Mouse (Mus musculus): ENCODE data around the gene Tmem87a. TPM values are rescaled to one million over a fixed set of nuclear protein-coding genes. Genes with fewer than 3 reads are reported as not detected.

Gene Tmem87a
- polyA plus RNA-seq (2012; rRNA removed), result 23.2 and 24.1 TPM in 2 replicates

- peak; percentile 94 to 99 for DNase-seq (ENCODE audit: extremely low spot score in 1 of 2, low spot score in 1 of 2)
Measured at GRCm38 (mm10) chr2:120403986-120404822, at the start of gene Tmem87a. TSS of gene Tmem87a (minus strand) at chr2:120404113.

- peak in 1 of 2 experiments; percentile 13 for DNase-seq (ENCODE audit: extremely low spot score in 1 of 2, low spot score in 1 of 2)
Measured at GRCm38 (mm10) chr2:120452600-120452999, 48.7 kb upstream of the Tmem87a start.

GRCm38 (mm10) chr2:120450724-120451123, 46.8 kb upstream of the Tmem87a start:
- no peak for DNase-seq (ENCODE audit: extremely low spot score in 1 of 2, low spot score in 1 of 2)

GRCm38 (mm10) chr2:120447306-120447705, 43.4 kb upstream of the Tmem87a start:
- no peak for DNase-seq (ENCODE audit: extremely low spot score in 1 of 2, low spot score in 1 of 2)

DNA sequence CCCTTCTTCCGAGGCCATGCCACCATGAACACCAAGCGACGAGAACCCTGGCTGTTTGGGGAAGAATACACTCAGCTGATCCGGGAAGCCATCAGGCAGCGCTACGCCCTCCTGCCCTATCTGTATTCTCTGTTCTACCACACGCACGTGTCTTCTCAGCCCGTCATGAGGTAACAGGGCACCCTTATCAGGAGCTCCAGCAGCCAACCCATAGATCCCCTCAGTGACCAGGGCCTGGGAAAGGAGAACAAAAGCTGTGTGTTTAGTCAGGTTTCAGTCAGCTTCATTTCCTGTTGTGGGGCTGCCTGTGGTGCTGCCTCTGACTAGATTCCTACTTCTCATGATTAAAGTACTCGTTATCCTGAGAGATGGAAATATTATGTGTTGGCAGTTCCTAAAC, 42.5 kb upstream of the Tmem87a start:
- DNase-seq (ENCODE audit: extremely low spot score in 1 of 2, low spot score in 1 of 2), result no peak

DNA sequence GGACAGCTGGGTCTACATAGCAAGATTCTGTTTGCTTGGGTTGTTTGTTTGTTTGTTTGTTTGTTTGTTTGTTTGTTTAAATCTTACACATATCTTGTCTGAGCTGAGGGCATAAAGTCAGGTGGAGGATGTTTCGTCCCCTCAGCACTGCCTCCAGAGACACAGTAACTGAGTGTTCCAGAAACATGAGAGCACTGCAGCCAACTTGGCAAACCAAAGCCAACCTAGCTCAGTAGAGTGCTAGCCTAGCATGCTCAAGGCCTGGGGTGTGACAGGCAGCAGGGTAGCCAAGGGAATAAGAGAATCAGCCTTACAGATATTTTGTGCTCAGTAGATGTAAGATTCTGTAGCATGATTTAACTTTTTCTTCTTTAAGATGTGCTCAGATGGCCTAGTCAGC, 40.6 kb upstream of the Tmem87a start:
- no peak for DNase-seq (ENCODE audit: extremely low spot score in 1 of 2, low spot score in 1 of 2)

DNA sequence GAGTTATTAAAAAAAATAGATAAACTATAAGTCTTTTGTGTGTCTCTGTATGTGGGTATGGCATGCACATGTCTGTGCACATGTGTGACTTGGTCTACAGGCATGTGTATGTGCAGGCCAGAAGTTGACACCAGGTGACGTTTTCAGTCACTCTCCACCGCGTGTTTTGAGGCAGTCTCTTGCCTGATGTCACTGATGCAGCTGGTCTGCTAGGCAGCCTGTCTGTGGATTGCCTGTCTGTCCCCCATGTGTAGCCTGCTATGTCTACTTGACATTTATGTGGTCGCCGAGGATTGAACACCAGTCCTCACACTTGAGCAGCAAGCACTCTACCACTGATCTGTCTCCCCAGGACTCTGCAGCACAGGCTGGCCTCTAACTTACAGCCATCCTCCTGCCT, 20.5 kb upstream of the Tmem87a start:
- DNase-seq (ENCODE audit: extremely low spot score in 1 of 2, low spot score in 1 of 2), result no peak

DNA sequence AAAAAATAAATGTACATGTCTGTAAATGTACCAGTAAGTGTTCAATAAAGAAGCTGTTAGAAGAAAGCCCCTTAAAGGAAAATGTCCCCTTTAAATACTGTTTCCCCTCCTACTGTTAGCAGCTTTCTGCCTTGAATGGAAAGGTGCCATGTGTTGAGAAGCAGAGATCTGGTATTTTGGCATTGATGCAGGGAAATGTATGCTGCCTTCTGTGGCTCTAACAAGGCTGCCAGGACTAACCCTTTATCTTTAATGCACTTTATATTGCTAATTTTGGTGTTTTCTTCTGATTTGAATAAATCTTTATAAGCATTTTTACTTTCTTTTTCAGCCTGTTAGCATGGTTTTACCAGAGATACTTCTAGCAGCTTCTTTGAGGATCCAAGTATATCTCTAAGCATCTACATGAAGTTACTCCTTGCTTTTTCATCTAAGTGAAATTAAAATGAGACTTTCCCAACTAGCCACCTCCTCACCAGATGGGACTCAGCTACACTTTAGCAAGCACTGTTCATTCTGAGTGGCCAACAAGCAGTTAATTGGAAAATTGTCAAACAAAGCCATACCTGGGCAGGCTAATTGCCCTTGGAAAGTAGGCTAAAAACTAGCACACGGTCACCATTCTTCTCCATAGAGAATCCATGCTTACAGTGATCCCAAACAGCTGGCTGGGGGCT, 11.0 kb upstream of the Tmem87a start:
- DNase-seq (ENCODE audit: extremely low spot score in 1 of 2, low spot score in 1 of 2), result peak; percentile 23 to 59

DNA sequence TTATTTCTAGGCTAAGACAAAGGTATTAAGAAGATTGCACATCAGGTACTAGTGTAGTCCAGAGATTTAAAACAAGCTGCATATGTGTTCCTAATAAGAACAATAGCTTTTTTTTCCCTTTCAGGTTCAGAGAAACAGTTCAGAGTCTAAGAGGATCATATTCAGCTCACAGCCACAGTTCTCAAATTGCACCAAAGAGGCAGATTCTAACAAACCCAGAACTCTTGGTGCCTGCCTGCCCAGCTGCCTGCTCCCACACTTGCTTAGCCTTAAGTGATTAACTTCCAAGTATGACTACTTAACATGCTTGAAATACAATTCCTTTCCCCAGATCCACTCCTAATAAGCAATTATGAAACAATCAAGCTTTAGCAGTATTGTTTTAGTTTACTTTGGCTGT, 10.2 kb upstream of the Tmem87a start:
- no peak for DNase-seq (ENCODE audit: extremely low spot score in 1 of 2, low spot score in 1 of 2)

- DNase-seq (ENCODE audit: extremely low spot score in 1 of 2, low spot score in 1 of 2), result no peak
Measured at GRCm38 (mm10) chr2:120411096-120411628, 7.2 kb upstream of the Tmem87a start.

GRCm38 (mm10) chr2:120404823-120405765, 1.2 kb upstream of the Tmem87a start:
- no peak for DNase-seq (ENCODE audit: extremely low spot score in 1 of 2, low spot score in 1 of 2)

DNA sequence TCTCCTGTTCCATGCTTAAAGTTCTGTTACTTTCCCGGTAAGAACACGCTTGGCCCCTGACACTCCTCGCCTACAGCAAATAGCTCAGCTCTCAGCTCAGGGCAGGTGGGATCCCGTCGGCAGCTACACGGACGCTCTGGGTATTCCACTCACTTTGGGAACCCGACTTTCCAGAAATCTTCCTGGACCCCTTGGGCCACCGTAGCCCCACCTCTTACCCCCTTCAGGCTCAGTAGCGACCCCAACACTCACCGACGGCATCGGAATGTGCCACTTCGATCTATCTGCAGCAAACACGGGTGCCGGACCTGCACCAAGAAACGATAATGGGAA, 294 bp downstream of the Tmem87a start, which contains the start of gene Ganc:
Gene Ganc (plus strand): TSS at position 244 of the 333 bp plus-strand sequence.
- DNase-seq (ENCODE audit: extremely low spot score in 1 of 2, low spot score in 1 of 2), result no peak

- no peak for DNase-seq (ENCODE audit: extremely low spot score in 1 of 2, low spot score in 1 of 2)
Measured at GRCm38 (mm10) chr2:120402813-120403212, 1.1 kb downstream of the Tmem87a start.

DNA sequence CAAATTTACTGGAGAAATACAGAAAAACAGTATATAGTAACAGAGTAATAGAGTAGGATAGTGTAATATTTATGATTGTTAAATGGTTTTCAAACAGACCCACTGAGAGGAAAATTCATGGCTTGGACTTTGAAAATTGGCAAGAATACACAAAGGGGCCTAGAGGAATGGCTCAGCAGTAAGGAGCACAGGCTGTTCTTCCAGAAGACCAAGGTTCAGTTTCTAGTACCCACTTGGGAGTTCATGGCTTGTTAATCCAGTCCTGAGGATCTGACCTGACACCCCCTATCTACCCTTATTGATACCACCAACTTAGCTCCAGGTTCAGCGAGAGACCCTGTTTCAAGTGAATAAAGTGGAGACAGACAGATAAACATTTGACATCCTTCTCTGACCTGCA, 6.0 kb downstream of the Tmem87a start:
- no peak for DNase-seq (ENCODE audit: extremely low spot score in 1 of 2, low spot score in 1 of 2)

GRCm38 (mm10) chr2:120392406-120392805, 11.5 kb downstream of the Tmem87a start:
- DNase-seq (ENCODE audit: extremely low spot score in 1 of 2, low spot score in 1 of 2), result no peak

GRCm38 (mm10) chr2:120390934-120391333, 13.0 kb downstream of the Tmem87a start:
- DNase-seq (ENCODE audit: extremely low spot score in 1 of 2, low spot score in 1 of 2), result no peak

GRCm38 (mm10) chr2:120389376-120389775, 14.5 kb downstream of the Tmem87a start:
- DNase-seq (ENCODE audit: extremely low spot score in 1 of 2, low spot score in 1 of 2), result no peak

- DNase-seq (ENCODE audit: extremely low spot score in 1 of 2, low spot score in 1 of 2), result no peak
Measured at GRCm38 (mm10) chr2:120387291-120387690, 16.6 kb downstream of the Tmem87a start.

GRCm38 (mm10) chr2:120386264-120386663, 17.6 kb downstream of the Tmem87a start:
- DNase-seq (ENCODE audit: extremely low spot score in 1 of 2, low spot score in 1 of 2), result no peak

DNA sequence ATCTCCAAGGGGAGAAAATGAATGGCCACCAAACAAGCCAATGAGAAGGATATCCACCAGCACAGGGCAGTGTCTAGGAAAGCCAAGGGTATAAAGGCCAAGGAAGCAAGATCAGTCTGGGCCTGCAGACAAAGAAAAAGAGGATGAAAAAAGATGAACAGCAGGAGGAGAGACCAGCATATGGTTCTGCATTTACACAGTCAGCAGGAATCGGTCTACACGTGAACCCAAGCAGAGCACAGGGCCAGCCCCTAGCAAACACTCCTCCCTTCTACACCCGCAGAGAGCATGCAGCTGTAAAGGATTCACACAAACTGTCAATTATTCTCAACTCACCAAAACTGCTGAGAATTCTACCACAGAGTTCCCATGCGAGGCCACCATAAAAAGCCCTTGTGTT, 30.1 kb downstream of the Tmem87a start:
- no peak for DNase-seq (ENCODE audit: extremely low spot score in 1 of 2, low spot score in 1 of 2)

Measured in frontal cortex, adult 2 months (tissue).